Mouse (Mus musculus) mouse embryonic stem cell (cell line): ENCODE measurements at regions not wholly inside any gene's neighbourhood (a gene's known extent, or its start where the extent isn't known, plus 50 kb on each side); places are given as distances from the start of the nearest gene placed in this dataset.

Experiments used
- in situ Hi-C, 2 experiments: fragments of 300-500 bp; cut with MboI; formaldehyde crosslinking; loops; 1 replicate in 1 of 2; 3 replicates in 1 of 2; pipeline ENCODE4 v1.14.3; 2019 to 2020; ENCODE audit warnings: low sequenced_read_pairs in 2 of 2, low pct_unique_long_range_greater_than_20kb in 1 of 2, mixed read lengths in 1 of 2; ENCODE audit not compliant: unreplicated experiment in 1 of 2

DNA sequence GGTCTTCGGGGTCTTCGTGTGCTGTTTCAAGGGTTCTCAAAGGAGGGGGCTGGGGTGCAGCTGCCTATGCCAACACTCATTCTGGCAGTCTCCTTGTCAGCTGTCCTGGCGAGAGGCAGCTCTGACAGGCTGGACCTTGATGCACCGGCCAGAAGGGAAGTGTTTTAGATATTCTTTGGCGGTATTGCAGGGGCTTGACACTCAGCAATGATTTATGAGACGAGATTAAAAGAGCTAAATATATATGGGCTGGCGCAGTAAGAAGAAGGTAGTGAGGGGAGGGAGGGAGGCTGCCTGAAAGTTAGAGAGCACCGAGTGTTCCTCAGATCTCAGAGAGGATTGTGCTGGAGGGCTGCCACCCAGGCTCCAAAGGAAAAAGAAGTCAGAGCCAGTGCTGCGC is 50.2 kb upstream of the Pdzd8 start:
- in situ Hi-C loops, result no loop called here

DNA sequence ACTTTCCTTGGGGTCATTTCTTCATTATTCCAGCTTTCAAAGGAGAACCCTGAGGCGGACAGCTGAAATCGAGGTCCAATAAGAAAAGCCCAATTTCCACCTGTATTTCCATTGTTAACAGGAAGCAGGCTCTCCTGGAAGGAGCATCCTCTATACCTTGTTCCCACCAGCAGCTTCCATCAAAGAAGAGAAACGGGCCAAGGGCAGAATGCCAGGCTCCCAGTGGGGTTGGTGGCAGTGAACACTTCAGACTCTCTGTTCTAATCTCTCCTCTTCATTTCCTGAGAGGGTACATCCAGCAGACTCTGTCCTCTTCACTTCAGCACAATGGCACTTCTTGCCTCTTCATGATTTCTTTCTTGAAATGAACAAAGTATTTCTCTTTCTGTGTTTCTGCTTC is 50.9 kb upstream of the Pdzd8 start:
- in situ Hi-C loops, result no loop called here

DNA sequence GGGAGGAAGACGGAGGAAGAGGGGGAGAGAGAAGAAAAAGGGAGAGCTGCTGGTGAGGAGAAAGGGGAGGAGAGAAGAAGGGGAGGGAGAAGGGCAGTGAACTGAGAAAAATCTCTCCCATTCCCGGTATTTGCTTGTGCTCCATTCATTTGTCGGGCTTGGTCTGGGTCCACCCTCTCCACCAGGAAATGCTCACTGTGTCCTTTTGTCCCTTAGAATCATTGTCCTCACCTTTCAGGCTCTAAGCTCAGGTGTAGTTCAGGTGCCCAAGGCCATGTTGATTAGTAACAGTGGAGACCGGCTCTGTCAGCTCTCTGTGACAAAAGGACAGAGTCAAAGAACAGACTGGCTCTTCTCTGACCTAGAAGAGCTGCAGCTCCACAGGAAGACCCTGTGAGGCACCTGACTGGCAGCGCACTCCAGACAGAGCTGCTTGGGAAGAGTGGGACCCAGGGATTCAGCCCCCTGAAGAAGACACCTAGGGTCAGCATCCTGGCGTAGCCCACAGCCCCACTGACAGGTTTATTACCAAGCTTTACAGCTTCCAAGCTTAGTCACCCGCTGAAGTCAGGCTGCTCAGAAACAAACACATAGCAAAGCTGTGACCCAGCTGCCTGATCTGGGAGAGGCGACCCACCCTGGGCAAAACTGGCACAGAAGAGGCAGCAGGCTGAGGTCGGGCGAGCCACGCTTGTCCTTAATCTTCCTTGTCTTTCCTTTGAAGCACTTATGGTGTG is 54.4 kb upstream of the Pdzd8 start:
- in situ Hi-C loops, result loop anchor here in 1 of 2 experiments (25.0 kb wide), 1 partner anchor 937 kb away; no protein-coding TSS in a partner anchor

DNA sequence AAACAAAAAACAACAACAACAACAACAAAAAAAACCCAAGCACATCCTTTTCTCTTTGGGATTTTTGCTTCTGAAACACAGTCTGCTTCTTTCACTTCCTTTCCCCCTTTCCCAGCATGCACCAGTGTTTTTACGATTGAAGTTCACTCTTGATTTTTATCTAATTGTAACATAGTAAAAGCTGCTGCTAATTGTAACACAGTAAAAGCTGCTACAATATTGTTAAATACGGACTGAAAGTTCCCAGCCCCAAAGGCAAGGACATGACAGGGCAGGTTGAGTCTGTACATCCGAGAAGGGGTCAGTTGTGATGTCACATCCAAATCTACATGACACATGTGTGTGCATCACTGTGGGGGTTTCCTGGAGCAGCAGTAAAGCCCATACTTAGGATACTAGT is 55.7 kb upstream of the Pdzd8 start:
- in situ Hi-C loops, result loop anchor here in 1 of 2 experiments (25.0 kb wide), 1 partner anchor 936 kb away; no protein-coding TSS in a partner anchor

DNA sequence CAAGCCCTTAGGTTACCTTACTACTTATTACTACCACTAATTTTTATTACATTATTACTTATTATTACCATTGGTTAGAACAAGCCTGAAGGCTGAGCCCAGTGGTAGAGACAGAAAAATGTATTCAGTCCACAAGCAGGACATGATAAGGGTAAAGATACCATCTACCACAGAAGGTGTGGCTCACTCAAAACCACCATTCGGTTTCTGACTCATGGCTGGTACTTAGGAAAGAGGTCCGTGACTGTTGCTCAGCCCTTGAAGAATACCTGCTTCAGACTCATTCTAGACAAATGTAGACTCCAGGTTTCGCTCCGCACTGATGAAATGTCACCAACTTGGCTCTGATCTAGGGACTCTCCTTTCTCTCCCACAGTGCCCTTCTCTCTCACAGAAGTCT is 56.1 kb upstream of the Emx2 start:
- in situ Hi-C loops, result loop anchor here in 1 of 2 experiments (25.0 kb wide), 1 partner anchor 935 kb away; no protein-coding TSS in a partner anchor

DNA sequence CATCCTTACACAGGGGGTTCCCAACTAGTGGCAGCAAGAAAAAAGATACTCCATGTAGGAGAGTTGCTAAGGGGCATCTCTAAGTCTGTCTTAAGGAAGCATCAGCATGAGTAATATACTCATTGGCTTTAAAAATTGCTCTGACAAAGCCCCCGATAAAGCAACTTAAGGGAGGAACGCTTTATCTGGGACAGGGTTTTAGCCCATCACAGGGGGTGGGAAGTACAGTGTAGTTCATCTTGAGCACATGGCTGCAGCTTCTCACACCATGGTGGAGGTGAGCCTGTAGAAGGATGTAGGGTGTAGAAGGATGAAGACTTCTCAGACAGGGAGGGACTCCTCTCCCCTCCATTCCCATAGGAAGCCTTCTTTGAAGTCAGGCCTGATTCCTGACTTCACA is 54.1 kb upstream of the Emx2 start:
- in situ Hi-C loops, result loop anchor here in 1 of 2 experiments (25.0 kb wide), 1 partner anchor 933 kb away; no protein-coding TSS in a partner anchor

DNA sequence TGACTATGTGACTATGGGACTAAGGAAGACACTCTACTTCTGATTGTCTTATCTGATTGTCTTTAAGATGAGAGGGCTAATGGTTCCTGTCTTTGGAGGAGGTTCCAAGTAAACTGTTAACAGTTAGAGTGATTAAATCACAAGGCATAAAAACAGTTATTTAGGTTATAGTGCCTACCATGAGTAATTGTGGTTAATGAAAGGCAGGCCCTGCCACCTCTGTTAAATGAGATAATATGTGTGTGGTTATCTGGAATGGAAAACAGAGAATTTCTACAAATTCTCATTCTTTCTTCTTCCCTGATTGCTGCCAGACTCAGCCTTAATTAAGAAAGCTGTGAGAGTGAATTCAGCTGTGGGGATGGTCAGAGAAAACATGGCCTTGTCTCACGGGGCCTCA is 53.4 kb upstream of the Emx2 start:
- in situ Hi-C loops, result loop anchor here in 1 of 2 experiments (25.0 kb wide), 1 partner anchor 933 kb away; no protein-coding TSS in a partner anchor

DNA sequence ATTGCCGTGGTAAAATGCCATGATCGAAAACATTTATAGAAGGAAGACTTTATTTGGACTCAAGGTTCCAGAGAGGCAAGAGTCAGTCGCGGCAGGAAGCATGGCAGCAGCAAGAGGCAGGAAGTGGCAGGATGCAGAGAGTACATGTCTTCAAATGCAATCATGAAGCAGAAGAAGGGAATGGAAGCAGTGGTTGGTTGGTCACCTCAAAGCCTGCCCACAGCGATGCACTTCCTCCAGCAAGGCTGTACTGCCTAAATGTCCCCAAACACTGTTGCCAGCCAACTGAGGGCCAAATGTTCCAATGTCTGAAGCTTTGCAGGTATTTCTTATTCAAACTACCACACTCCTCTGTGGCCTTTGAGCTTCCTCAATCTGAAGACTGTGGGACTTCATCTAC is 52.6 kb upstream of the Emx2 start:
- in situ Hi-C loops, result loop anchor here in 1 of 2 experiments (25.0 kb wide), 1 partner anchor 932 kb away; no protein-coding TSS in a partner anchor

DNA sequence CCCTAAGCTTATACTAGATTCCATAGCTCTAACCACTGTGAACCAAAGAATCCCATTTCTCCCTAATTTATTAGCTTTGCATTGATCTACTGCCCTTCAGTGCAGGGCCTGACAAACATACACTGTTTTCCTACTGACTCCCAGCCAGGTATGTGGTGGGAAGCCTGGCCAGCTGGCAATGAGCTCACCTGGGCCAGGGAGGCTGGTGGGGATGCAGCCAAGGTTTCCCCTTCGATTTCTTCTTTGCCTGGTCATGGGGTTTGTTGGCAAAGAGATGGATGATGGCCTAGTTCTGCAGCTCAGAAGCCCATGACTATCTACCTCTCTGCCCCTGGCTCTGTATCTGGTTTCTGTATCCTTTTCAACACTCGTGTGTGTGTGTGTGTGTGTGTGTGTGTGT is 50.1 kb upstream of the Emx2 start:
- in situ Hi-C loops, result loop anchor here in 1 of 2 experiments (25.0 kb wide), 1 partner anchor 929 kb away; no protein-coding TSS in a partner anchor
